Mouse (Mus musculus) urinary bladder, adult 18-20 months (tissue): ENCODE measurements around the gene Hlf.
A peak's percentile ranks its signal among the peaks of the same experiment; 100 is the strongest.

ENCODE experiments used
- DNase-seq, 2 experiments: peaks; one replicate each; pipeline ENCODE4 v3.0.0; 2022; ENCODE audit warnings: low spot score in 2 of 2, mixed read lengths in 2 of 2

Gene Hlf

GRCm38 (mm10) chr11:90340836-90341235, 49.9 kb downstream of the Hlf start:
- DNase-seq: no peak

GRCm38 (mm10) chr11:90334816-90335215, 55.9 kb downstream of the Hlf start:
- DNase-seq: no peak

- DNase-seq: no peak
Observed at GRCm38 (mm10) chr11:90332737-90333136, 58.0 kb downstream of the Hlf start.

GRCm38 (mm10) chr11:90330202-90330694, 60.4 kb downstream of the Hlf start:
- no peak for DNase-seq

- DNase-seq: no peak
Observed at GRCm38 (mm10) chr11:90326836-90327235, 63.9 kb downstream of the Hlf start.

GRCm38 (mm10) chr11:90326146-90326545, 64.5 kb downstream of the Hlf start:
- no peak for DNase-seq

GRCm38 (mm10) chr11:90324597-90324996, 66.1 kb downstream of the Hlf start:
- DNase-seq: no peak

- DNase-seq: no peak
Observed at GRCm38 (mm10) chr11:90320922-90321321, 69.8 kb downstream of the Hlf start.

GRCm38 (mm10) chr11:90317482-90317881, 73.2 kb downstream of the Hlf start:
- DNase-seq: peak in 1 of 2 experiments; percentile 9

- DNase-seq: no peak
Observed at GRCm38 (mm10) chr11:90314606-90315005, 76.1 kb downstream of the Hlf start.

- peak; percentile 23 to 33 for DNase-seq
Observed at GRCm38 (mm10) chr11:90306993-90307392, 83.7 kb downstream of the Hlf start.

- no peak for DNase-seq
Observed at GRCm38 (mm10) chr11:90306067-90306466, 84.6 kb downstream of the Hlf start.

GRCm38 (mm10) chr11:90294622-90295021, 96.1 kb downstream of the Hlf start:
- DNase-seq: no peak

GRCm38 (mm10) chr11:90292766-90293165, 97.9 kb downstream of the Hlf start:
- DNase-seq: no peak

- no peak for DNase-seq
Observed at GRCm38 (mm10) chr11:90291156-90291555, 99.5 kb downstream of the Hlf start.

GRCm38 (mm10) chr11:90286550-90287154, 104.0 kb downstream of the Hlf start:
- no peak for DNase-seq
